Mouse (Mus musculus) ES-Bruce4 (cell line): Measurements from ENCODE around the gene Gpr39.

Experiments used
- CTCF ChIP-seq: IDR thresholded peaks from one replicate; pipeline ENCODE4 v1.8.1; 2011; ENCODE audit warnings: low read depth, low read length
- EP300 ChIP-seq: IDR thresholded peaks from 2 replicates; pipeline ENCODE4 v1.6.1; 2011; ENCODE audit warnings: low read depth, low read length; ENCODE audit not compliant: insufficient read depth
- POLR2A ChIP-seq: IDR thresholded peaks from one replicate; pipeline ENCODE4 v1.8.1; 2011; ENCODE audit warnings: low read length; ENCODE audit not compliant: insufficient read depth

GRCm38 (mm10) chr1:125724304-125724703 lies 47.5 kb downstream of the Gpr39 start:
- TF ChIP-seq CTCF (no peak), POLR2A (no peak), EP300 (no peak)
